Mouse (Mus musculus) gastrocnemius, postnatal 4 days (tissue): ENCODE measurements around the gene Nup205. TPM values are rescaled to one million over a fixed set of nuclear protein-coding genes. Genes with fewer than 3 reads are reported as not detected.
A peak's percentile ranks its signal among the peaks of the same experiment; 100 is the strongest.

Source experiments
- DNase-seq, 2 experiments: peaks; one replicate each; pipeline ENCODE4 v3.0.0; 2021 to 2022; ENCODE audit warnings: low spot score in 2 of 2, mixed read lengths in 2 of 2
- total RNA-seq, 2 experiments: library from RNA; stranded (reverse); gene quantifications; 2 replicates each; pipeline ENCODE4 v1.2.3; 2021

Gene Nup205
- total RNA-seq, 2 experiments from 2014 or later = 28.2 to 32.2 TPM

DNA sequence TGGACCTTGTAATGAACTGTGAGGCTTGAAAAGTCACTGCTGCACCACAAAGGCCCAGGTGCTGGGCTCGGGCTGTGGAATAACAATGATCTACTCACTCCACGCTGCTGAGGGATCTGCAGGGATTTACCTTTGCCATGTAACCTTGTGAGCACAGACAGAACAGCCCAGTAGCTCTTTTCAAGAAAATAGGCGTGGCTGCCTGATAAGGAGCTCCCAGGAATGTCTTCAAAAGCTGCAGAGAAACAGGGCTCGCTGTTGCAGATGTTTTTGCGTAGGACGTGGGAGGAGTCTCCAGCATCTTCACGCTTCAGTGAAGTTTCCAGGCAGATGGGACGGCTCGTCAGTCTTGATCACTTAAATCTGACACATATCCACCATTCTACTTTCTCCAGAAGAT, 66.8 kb downstream of the Nup205 start:
- no peak for DNase-seq

DNA sequence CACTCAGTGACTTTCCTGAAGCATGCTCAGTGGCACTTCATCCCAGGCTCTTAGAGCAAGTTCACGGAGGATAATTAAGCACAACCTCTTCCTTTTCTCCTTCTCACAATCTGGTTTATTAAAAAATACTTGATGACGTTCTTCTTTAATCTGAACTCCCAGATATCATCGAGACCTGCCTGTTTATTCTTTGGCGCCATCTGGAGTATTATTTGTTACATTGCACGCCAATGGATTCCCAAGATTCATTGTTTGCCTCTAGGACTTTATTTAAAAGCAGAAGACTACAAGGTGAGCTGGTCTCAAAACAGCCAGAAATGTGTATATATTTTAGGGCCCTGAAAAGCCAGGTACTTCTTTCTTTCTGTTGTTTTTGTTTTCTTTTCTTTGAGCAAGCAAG, 67.9 kb downstream of the Nup205 start:
- no peak for DNase-seq

DNA sequence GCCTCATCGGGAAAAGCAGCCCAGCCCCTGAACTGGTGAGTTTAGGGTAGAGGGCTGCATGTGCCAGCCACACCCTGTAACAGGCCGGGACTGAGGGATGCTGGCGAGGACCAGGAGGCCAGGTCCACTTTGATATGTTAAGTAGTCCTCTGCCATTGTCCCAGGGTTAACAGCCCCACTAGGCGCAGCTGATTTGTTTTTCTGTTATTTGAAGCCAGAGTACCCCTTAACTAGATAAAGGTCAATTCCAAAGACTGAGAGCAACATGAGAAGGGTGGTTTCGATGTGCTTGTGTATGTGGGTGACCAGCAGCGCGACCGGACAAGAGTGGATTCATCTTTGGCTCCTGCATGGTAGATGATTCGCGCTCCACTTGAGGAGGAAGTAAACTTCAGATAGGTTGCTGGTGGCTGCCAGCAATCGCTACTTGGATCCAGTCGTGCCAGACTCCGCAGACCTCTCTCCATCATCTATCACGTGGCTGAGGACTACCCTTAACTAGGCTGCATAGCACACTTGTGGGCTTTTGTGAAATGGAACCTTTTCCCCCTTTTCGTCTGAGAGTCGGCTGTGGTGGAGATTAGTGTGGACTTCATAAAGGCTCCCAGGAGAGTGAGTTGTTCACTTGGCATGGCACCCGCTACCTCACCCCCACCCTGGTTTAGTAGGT, 74.7 kb downstream of the Nup205 start:
- DNase-seq = no peak

DNA sequence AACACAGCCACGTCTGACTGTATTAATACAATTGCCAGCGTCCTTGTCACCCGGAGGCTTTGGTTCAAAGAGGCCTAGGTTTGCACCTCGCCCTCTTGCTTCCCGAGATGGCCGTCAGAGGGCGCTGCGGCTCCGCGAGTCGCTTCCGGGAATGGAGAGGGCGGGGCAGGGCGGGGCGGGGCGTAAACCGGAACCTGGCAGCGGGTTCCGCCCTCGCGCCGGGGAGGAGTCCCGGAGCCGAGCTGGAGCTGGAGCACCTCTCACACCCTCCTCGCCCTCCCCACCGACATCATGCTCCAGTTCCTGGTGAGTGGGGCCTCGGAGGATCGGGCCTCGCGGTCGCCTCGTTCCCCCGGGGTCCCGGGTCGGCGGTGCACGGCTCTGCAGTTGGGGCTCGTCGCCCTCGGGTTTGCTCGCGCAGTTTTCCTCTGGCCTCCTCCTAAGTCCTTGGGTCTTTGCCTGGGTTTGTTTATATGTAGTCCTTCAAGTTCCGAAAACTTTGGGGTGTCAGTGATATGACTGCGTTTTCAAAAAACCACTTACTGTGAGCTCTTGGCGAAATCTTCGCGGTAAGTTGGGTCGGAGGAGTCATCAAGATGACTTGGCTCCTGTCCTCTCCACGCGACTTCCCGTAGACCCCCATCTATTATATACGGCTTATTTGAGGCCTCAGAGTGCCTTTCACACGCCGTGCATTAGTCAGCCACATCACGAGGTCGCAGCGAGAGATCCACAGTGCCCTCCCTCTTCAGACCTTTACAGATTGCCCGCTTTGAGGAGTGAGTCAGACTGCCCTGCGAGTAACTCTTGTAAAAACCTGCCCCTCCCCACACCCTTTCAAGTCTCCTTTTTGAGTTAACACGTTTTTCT, 75.5 kb downstream of the Nup205 start:
- DNase-seq = peak; percentile 87 to 92

- DNase-seq = no peak
Measured at GRCm38 (mm10) chr6:35253474-35253873, 76.3 kb downstream of the Nup205 start.

GRCm38 (mm10) chr6:35254136-35254904, 77.1 kb downstream of the Nup205 start:
- DNase-seq = no peak

- no peak for DNase-seq
Measured at GRCm38 (mm10) chr6:35255017-35255416, 77.8 kb downstream of the Nup205 start.

DNA sequence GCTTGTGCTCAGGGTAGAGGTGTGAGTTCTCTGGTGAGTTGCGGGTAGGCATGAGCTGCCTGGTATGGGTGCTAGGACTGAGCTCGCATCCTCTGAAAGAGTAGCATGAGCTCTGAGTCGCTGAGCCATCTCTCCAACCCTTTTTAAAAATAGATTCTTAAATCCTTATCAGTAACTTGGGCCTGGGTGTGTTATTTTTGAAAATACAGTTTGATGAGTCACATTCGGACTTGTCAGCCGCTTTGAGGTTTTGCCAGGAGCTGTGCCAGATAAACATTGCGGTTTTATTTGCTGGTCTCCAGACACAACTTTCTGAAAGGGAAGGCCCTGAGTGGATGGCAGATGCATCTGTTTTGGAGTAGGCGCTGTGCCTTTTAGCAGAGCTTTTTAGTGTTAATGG, 79.5 kb downstream of the Nup205 start:
- no peak for DNase-seq

DNA sequence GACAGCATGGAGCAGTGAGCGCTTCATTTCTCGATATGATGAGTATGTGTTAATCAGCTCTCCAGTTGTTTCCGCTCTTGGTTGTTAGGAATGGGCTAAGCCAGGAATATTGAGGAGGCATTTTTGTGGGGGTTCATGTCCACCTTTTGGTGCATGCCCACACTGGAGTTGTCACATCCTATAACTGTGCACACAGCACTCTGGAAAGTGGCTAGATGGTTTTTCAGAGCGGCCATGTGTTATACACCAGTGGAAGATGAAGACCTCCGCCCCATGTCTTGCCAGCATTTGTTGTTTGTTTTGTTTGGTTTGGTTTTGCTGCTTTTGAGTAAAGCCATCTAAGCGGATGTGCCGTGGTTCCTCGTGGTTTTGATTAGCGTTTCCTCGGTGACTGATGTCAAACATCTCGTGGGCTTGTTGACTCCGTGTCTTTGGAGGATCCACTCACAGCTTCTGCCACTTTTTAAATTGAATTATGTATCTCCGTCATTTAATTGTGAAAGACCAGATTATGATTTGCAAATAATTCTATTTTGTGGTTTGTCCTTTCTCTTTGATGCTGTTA, 80.5 kb downstream of the Nup205 start:
- no peak for DNase-seq

- no peak for DNase-seq
Measured at GRCm38 (mm10) chr6:35258922-35259321, 81.7 kb downstream of the Nup205 start.

DNA sequence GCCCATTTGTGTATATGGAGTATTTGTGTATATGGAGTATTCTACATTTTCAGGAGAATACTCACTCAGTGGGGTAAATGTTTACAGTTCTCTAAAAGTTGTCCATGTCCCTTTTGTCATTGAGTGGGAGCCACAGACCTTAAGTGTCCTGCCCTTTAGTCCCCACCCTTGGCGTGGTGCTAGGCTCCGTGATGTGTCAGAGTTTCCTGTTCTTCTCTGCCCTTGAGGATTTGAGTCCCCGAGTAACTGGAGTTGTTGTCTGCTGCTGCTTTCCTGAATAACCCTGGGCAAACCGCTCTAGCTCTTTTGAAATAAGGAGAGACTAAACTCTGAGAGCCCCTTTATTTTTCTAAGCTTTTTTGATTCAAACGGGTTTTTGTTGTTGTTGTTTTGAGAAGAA, 82.3 kb downstream of the Nup205 start:
- no peak for DNase-seq

DNA sequence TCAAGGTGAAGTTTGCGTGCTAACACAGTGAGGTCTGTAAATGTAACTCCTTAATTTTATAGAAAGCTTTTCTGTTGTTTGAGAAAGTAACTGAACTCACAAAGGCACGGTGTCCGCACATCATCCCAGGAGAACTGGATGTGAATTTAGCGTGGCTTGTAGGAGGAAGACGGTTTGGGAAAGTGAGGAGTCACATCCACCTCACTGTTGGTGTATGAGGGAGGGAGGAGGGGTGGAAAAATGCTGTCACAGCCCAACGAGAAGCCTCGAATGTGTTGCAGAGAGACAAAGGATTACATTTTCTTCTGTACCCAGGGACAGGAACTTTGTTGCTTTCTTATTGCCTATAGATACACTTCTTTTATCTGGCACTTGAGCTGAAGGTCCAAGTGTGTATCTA, 83.3 kb downstream of the Nup205 start:
- DNase-seq = no peak

DNA sequence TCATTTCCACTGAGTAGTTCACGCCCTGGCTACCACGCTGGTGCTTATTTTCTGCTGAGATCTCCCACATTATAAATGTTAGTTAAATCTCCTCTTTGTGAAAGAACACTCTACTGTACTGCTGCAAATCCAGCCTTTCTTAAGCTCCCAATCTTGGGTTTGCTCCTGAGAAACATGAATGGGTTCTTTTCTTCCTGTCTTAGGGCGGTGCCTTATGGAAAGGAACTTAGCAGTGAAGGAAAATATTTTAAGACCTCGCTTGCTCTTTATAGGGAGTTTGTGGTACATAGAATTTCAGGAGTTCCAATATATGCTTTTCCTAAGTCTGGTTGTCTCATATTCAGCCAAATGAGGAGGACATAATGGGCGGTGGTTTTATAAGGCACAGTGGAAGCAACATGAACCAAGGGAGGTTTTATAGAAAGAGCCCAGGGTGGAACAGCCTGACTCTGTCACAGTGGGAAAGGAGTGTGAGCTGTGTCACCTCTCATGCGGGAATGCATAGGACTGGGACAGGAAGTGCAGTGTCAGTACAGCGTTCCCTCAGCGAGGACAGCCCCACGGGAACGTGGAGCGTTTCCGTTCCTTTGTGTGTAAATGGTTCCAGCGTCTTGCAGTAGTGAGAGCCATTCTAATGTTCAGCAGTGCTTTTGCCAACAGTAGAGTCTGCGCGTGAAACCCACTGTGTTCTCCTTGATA, 88.5 kb downstream of the Nup205 start:
- no peak for DNase-seq

GRCm38 (mm10) chr6:35268711-35269110, 91.5 kb downstream of the Nup205 start:
- no peak for DNase-seq

GRCm38 (mm10) chr6:35269643-35270042, 92.4 kb downstream of the Nup205 start:
- no peak for DNase-seq

- no peak for DNase-seq
Measured at GRCm38 (mm10) chr6:35271094-35271855, 94.1 kb downstream of the Nup205 start.

- no peak for DNase-seq
Measured at GRCm38 (mm10) chr6:35271868-35272765, 94.9 kb downstream of the Nup205 start.

DNA sequence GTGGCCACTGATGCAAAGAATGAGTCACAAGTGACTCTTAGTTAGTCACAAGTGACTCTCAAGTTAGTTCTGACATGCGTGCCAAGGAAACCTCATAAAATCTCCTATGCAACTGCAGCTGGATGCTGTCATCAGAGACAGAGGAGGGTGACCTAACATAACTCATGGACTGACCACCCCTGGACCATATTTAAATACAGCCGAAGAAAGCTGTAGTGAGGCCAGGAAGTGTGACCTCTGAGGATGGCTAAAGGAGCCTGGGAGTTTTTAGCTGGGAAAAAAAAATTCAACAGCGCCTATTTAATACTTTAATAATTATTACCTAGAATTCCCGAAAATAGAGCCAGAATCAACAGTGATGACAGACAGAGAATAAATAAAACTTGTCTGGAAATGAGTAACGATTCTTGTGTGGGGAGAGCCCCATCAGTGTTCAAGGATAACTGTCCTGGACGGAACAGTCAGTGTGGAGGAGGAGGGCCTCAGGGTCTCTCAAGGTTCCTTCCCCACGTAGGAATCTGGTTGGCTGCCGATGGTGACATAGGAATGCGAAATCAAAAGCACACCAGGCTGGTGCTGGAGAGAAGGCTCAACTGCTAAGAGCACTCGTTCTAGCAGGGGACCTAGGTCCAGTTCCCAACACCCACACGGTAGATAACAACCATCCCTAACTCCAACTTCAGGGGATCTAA, 96.3 kb downstream of the Nup205 start:
- no peak for DNase-seq
